Mouse (Mus musculus) hindbrain, embryonic 11.5 days (tissue): ENCODE measurements at regions not wholly inside any gene's neighbourhood (a gene's known extent, or its start where the extent isn't known, plus 50 kb on each side); places are given as distances from the start of the nearest gene placed in this dataset.

Experiments
- ATAC-seq: fragments of 200-750 bp; cut with Nextera tagmentation; 2 replicates; pipeline ENCODE4 v1.8.0; 2017; ENCODE audit warnings: mild to moderate bottlenecking, moderate TSS enrichment, moderate library complexity; ENCODE audit not compliant: low FRiP score
- DNase-seq: peaks from one replicate; pipeline ENCODE4 v3.0.0-alpha.2; 2015; ENCODE audit warnings: low spot score
- H3K27ac ChIP-seq: fragments of 300-500 bp; sonication (generic); 2 replicates; pipeline ENCODE4 v1.5.1; 2014; ENCODE audit warnings: mild to moderate bottlenecking, low read depth, low read length
- H3K27me3 ChIP-seq: fragments of 300-500 bp; sonication (generic); 2 replicates; pipeline ENCODE4 v1.6.1; 2014; ENCODE audit warnings: mild to moderate bottlenecking, low read length, moderate library complexity, mixed read lengths; ENCODE audit not compliant: control insufficient read depth, insufficient read depth
- H3K36me3 ChIP-seq: fragments of 300-500 bp; sonication (generic); 2 replicates; pipeline ENCODE4 v1.6.1; 2014; ENCODE audit warnings: mild to moderate bottlenecking, low read length, moderate library complexity, mixed read lengths; ENCODE audit not compliant: control insufficient read depth, insufficient read depth
- H3K4me1 ChIP-seq: fragments of 300-500 bp; sonication (generic); replicated peaks from 2 replicates; pipeline ENCODE4 v1.6.1; 2014; ENCODE audit warnings: low read length, mixed read lengths; ENCODE audit not compliant: control insufficient read depth, insufficient read depth
- H3K4me2 ChIP-seq: fragments of 300-500 bp; sonication (generic); replicated peaks from 2 replicates; pipeline ENCODE4 v1.6.1; 2014; ENCODE audit warnings: mild to moderate bottlenecking, low read depth, low read length
- H3K4me3 ChIP-seq: fragments of 300-500 bp; sonication (generic); 2 replicates; pipeline ENCODE4 v1.5.1; 2014; ENCODE audit warnings: low read depth, low read length
- H3K9ac ChIP-seq: fragments of 300-500 bp; sonication (generic); 2 replicates; pipeline ENCODE4 v1.6.1; 2014; ENCODE audit warnings: low read depth, low read length
- H3K9me3 ChIP-seq: fragments of 300-500 bp; sonication (generic); 2 replicates; pipeline ENCODE4 v1.6.1; 2016; ENCODE audit warnings: low read length; ENCODE audit not compliant: control insufficient read depth
- WGBS: fragments of 180-500 bp; shearing (Covaris S2); extraction: QIAGEN DNeasy Blood & Tissue Kit; methylation state at CpG from one replicate; pipeline ENCODE4 v1.1.7; 2014; 5-methylcytosine and 5-hydroxymethylcytosine counted together

DNA sequence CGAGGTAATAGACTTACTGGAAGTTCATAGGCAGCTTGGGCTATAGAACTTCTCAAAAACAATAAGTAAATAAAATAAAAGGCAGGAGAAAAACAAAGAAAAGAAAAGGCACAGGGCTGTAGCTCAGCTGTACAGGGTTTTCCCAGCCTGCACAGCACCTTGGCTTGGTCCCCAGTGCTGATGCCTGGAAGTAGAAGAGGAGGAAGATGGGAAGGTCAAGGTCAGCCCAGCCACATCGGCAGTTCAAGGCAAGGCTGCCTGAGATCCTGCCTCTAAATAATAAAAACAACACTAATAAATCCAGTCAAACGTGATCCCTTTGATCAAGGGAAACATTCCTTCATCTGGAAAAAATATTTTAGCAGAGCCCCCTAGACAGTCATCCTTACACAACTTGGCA lies 103.1 kb downstream of the Cenpf start:
- 75% methylated on average over 3 of the region's 3 CpGs for WGBS
- DNase-seq (no peak), ATAC-seq (no peak)
- Histone ChIP-seq H3K4me3 (no peak overlapping the region), H3K9ac (no peak overlapping the region), H3K27me3 (no peaks in the 10 kb centered on the region), H3K4me1 (no peaks in the 10 kb centered on the region), H3K36me3 (no peaks in the 10 kb centered on the region), H3K4me2 (no peak overlapping the region), H3K9me3 (no peaks in the 10 kb centered on the region), H3K27ac (no peak overlapping the region)

DNA sequence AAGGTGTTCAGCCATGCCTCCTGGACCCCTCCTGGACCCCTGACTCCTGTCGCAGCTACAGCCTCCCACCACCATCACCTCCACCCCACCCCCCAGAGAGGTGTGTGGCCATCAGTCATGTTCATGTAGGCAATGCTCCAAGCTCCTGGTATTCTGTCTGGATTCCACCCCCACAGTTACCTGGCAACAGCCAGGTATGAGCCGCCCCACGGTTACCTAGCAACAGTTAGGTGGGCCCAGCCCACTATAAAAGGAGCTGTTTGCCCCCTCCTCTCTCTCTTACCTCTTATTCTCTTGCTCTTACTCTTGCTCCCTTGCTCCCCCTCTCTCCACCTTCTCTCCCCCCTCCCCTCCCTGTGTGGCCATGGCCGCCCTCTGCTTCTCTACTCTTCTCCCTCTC lies 106.5 kb downstream of the Cenpf start:
- Histone ChIP-seq H3K36me3 (no peaks in the 10 kb centered on the region), H3K9me3 (no peaks in the 10 kb centered on the region), H3K4me2 (no peak overlapping the region), H3K9ac (no peak overlapping the region), H3K27me3 (no peaks in the 10 kb centered on the region), H3K27ac (no peak overlapping the region), H3K4me1 (no peaks in the 10 kb centered on the region), H3K4me3 (no peak overlapping the region)
- ATAC-seq (no peak), DNase-seq (no peak)
- 71% methylated on average over 4 of the region's 4 CpGs for WGBS

DNA sequence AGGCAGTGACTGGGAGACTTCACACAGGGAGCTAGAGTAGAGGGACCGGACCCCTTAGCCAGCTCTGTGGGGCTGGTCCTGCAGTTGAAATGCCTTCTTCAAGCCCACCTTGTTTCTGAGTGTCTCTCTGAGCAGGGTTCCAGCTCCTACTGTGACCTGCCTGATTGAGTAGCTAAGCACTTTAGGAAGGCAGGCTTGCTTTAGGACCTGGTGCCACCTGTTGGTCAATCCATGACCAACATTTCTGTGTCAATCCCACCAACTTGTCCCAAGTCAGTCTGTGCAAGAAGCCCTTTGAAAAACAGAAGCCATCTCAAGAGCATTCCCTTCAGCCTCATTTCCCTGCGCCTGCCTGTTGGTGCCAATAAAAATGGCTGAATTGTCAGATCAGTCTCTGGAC lies 108.5 kb downstream of the Cenpf start:
- 60% methylated on average over 2 of the region's 2 CpGs for WGBS
- H3K27ac ChIP-seq: no peak overlapping the region
- no peak overlapping the region for H3K9ac ChIP-seq
- H3K9me3 ChIP-seq: no peaks in the 10 kb centered on the region
- no peak overlapping the region for H3K4me3 ChIP-seq
- H3K27me3 ChIP-seq: no peaks in the 10 kb centered on the region
- no peaks in the 10 kb centered on the region for H3K36me3 ChIP-seq
- DNase-seq: peak; percentile 59
- no peak overlapping the region for H3K4me2 ChIP-seq
- ATAC-seq: no peak
- no peaks in the 10 kb centered on the region for H3K4me1 ChIP-seq

DNA sequence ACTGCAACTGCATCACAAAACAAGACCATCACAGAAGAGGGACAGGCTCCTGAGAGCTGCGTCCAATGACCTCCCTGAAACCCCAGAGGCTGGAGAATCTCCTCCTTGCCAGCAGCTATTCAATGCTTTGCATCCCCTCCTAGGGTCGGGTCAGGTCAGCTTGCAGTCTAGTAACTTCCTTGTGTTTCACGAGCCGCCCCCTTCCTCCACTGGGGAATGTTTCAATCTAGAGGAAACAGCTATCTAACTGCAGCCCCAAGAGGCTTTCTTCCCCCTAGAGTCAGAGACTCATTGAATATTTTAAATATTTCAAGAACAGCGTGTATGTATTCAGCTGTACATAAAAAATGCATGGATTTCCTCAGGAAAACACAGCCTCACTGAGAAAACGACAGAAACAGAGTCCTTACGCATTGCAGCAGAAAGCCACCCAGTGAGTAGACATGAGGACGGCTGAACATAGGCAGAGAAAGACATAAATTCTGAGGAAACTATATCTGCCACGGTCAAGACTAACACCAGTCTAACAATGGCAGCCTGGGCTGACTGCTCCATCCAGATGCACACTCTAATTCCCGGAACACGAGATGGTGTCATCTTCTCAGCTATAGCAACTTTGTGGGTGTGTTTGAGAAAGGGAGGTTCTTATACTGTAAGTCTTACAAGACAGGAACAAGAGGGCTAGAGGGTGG lies 111.4 kb downstream of the Cenpf start:
- no peaks in the 10 kb centered on the region for H3K36me3 ChIP-seq
- no peak overlapping the region for H3K9ac ChIP-seq
- no peaks in the 10 kb centered on the region for H3K27me3 ChIP-seq
- no peak overlapping the region for H3K4me3 ChIP-seq
- H3K4me2 ChIP-seq: no peak overlapping the region
- WGBS: 54% methylated on average over 11 of the region's 11 CpGs
- H3K4me1 ChIP-seq: no peaks in the 10 kb centered on the region
- no peak for ATAC-seq
- no peaks in the 10 kb centered on the region for H3K9me3 ChIP-seq
- no peak for DNase-seq
- H3K27ac ChIP-seq: no peak overlapping the region

DNA sequence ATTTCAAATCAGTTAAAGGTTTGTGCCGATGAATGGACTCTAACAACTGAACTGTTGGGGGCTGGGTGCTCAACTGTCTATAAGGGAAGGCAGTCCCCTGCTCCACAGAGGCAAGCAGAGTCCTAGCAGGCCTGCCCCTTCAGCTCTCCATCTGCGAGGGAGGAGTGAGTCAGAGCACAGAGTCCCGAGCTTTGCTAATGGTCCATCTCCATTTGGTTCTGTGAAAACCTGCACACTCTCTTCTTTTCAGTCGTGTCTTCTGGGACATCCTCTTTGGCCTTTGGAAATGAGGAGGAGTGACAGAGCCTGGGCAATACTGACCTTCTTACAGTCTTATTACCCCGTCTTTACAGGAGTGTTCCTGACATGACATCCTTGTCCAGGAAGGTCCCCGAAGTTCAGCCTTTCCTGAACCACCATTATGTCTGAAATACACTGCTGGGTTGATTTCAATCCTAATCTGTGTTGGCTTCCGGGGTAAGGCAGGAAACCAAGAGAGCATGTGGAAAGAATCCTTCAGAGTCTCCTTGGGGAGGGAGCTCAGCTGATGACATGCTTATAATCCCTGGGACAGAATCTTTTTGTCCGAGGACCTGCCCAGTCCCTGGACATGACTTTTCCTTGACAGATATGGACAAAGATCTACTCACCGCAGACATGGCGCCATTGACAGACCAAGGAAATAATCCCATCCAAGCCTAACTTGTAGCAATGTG lies 112.2 kb downstream of the Cenpf start:
- DNase-seq: no peak

DNA sequence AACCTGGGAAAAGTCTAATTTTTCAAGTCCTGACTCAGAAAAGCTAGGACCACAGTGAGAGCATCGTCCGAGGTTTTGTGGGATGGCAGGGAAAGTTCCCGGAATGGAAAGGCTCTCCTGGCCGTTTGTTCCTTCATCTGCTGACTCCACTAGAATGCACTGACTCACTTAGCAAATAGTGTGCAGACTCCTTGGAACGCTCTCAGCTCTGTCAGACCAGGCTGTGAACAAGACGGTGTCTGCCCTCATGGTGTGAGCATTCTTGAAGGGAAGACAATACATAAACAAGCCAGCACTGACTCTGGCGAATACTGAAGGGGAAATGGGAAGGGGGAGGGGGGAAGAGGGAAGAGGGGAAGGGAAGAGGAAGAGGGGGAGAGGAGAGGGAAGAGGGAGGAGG lies 121.4 kb downstream of the Cenpf start:
- no peak for ATAC-seq
- H3K9ac ChIP-seq: no peak overlapping the region
- DNase-seq: no peak
- no peaks in the 10 kb centered on the region for H3K4me1 ChIP-seq
- no peak overlapping the region for H3K4me2 ChIP-seq
- H3K9me3 ChIP-seq: no peaks in the 10 kb centered on the region
- WGBS: 46% methylated on average over 7 of the region's 7 CpGs
- H3K36me3 ChIP-seq: no peaks in the 10 kb centered on the region
- H3K27ac ChIP-seq: no peak overlapping the region
- no peak overlapping the region for H3K4me3 ChIP-seq
- no peaks in the 10 kb centered on the region for H3K27me3 ChIP-seq

More for the DNA sequence above, 112.2 kb downstream of the Cenpf start:
- Histone ChIP-seq H3K36me3 (no peaks in the 10 kb centered on the region), H3K4me3 (no peak overlapping the region), H3K27ac (no peak overlapping the region), H3K4me2 (no peak overlapping the region), H3K9ac (no peak overlapping the region), H3K27me3 (no peaks in the 10 kb centered on the region), H3K9me3 (no peaks in the 10 kb centered on the region), H3K4me1 (no peaks in the 10 kb centered on the region)
- 90% methylated on average over 10 of the region's 10 CpGs for WGBS
- ATAC-seq: no peak

DNA sequence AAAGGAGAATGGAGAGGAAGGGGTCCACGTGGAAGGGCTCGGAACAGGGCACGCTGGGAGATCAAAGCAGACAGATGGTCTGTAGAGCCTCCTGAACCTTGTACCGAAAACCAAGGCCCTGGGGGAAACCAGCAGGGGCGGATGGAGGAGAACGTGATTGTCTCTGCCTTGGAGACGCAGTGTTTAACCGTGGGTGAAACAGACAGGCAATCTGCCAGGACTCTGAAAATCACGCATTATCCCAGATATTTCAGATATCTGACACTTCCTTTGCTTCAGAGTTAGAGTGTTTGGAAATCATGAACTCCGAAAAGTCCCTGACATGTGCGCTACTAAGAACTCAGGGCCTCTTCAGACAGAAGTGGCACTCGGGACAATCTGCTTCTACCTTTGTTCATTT lies 126.1 kb downstream of the Cenpf start:
- DNase-seq (no peak), ATAC-seq (no peak)
- WGBS: 92% methylated on average over 12 of the region's 12 CpGs

DNA sequence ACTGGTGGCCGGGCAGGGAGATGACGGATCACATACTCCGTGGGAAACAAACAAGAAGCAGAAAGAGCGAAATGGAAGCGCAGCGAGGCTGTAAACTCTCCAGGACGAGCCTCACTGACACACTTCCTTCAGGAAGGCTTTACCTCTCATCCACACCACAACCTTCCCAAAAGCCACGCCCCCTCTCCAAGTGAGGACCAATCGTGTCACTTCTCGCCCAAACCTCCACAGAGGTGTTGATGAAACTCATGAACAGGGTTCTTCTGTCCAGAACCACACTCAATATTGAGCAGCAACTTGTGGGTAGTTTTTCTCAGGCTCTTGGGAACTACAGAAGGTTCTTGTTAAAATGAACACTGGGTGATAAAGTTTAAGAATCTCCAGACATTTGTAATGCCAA lies 127.3 kb downstream of the Cenpf start:
- H3K4me3 ChIP-seq: no peak overlapping the region
- H3K9ac ChIP-seq: no peak overlapping the region
- H3K27me3 ChIP-seq: no peaks in the 10 kb centered on the region
- H3K36me3 ChIP-seq: no peaks in the 10 kb centered on the region
- 53% methylated on average over 10 of the region's 10 CpGs for WGBS
- ATAC-seq: no peak
- H3K4me2 ChIP-seq: no peak overlapping the region
- no peak for DNase-seq
- no peaks in the 10 kb centered on the region for H3K4me1 ChIP-seq
- no peak overlapping the region for H3K27ac ChIP-seq
- no peaks in the 10 kb centered on the region for H3K9me3 ChIP-seq

More for the DNA sequence above, 126.1 kb downstream of the Cenpf start:
- Histone ChIP-seq H3K27ac (no peak overlapping the region), H3K9ac (no peak overlapping the region), H3K27me3 (no peaks in the 10 kb centered on the region), H3K4me2 (no peak overlapping the region), H3K9me3 (no peaks in the 10 kb centered on the region), H3K4me1 (no peaks in the 10 kb centered on the region), H3K36me3 (no peaks in the 10 kb centered on the region), H3K4me3 (no peak overlapping the region)

DNA sequence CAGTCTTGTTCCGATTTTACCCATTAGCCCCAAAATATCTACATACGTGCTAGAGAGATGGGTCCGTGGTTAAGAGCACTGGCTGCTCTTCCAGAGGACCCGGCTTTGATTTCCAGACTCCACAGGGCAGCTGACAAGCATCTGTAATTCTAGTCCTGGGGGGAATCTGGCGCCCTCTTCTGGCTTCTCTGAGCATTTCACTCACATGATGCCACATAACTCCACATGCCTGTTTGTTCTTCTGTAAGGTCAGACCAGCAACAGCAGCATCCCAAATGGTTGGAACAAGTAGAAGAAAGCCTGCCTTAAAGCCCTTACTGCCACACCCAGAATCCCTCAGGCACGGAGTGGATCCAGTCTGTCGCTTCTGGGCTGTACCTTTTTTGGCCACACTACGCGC lies 137.0 kb downstream of the Cenpf start:
- ATAC-seq (no peak), DNase-seq (peak; percentile 36)
- 86% methylated on average over 9 of the region's 9 CpGs for WGBS

More for the DNA sequence above, 137.0 kb downstream of the Cenpf start:
- Histone ChIP-seq H3K4me2 (no peak overlapping the region), H3K9me3 (no peaks in the 10 kb centered on the region), H3K4me1 (no peaks in the 10 kb centered on the region), H3K4me3 (no peak overlapping the region), H3K27ac (no peak overlapping the region), H3K9ac (no peak overlapping the region), H3K27me3 (no peaks in the 10 kb centered on the region), H3K36me3 (no peaks in the 10 kb centered on the region)
